Mouse (Mus musculus): ENCODE results near the gene AI182371. TPM values are rescaled to one million over a fixed set of nuclear protein-coding genes. Genes with fewer than 3 reads are reported as not detected.

Gene AI182371
- 0.22 and 0.52 TPM in 2 replicates for polyA plus RNA-seq (2015; fragmentation: Nextera tagmentation; extraction: Ambion mirVana)

- ATAC-seq (ENCODE audit: low read depth) = no peak
- no peak within 1 kb of the TSS for H3K9ac ChIP-seq
- H3K27me3 ChIP-seq = no peaks in the 10 kb centered on the region
- H3K9me3 ChIP-seq = no peaks in the 10 kb centered on the region
- no peak within 1 kb of the TSS for H3K4me3 ChIP-seq
- H3K27ac ChIP-seq (replicated peaks) = no peak within 1 kb of the TSS
- H3K4me1 ChIP-seq (replicated peaks) = no peaks in the 10 kb centered on the region
- WGBS = 95% methylated on average over 3 of the region's 3 CpGs
- no peaks in the 10 kb centered on the region for H3K36me3 ChIP-seq
- no peak within 1 kb of the TSS for H3K4me2 ChIP-seq
Observed at GRCm38 (mm10) chr2:35101443-35101842, at the start of gene AI182371. Gene AI182371, minus strand, starts transcription at chr2:35101543.

- WGBS = 96% methylated on average over 10 of the region's 10 CpGs
- Histone ChIP-seq H3K4me2 (no peak overlapping the region), H3K4me1 (replicated peaks) (no peaks in the 10 kb centered on the region), H3K9me3 (no peaks in the 10 kb centered on the region), H3K4me3 (no peak overlapping the region), H3K36me3 (peaks cover 95% of the 10 kb centered on the region), H3K27me3 (no peaks in the 10 kb centered on the region), H3K27ac (replicated peaks) (no peak overlapping the region), H3K9ac (no peak overlapping the region)
- no peak for ATAC-seq (ENCODE audit: low read depth)
Observed at GRCm38 (mm10) chr2:35148806-35149205, 47.5 kb upstream of the AI182371 start.

- H3K4me1 ChIP-seq (replicated peaks) = no peaks in the 10 kb centered on the region
- no peak overlapping the region for H3K4me3 ChIP-seq
- no peak overlapping the region for H3K4me2 ChIP-seq
- H3K9ac ChIP-seq = no peak overlapping the region
- no peaks in the 10 kb centered on the region for H3K27me3 ChIP-seq
- ATAC-seq (ENCODE audit: low read depth) = no peak
- no peak overlapping the region for H3K27ac ChIP-seq (replicated peaks)
- H3K9me3 ChIP-seq = no peaks in the 10 kb centered on the region
- 92% methylated on average over 3 of the region's 3 CpGs for WGBS
- H3K36me3 ChIP-seq = peaks cover 84% of the 10 kb centered on the region
Observed at GRCm38 (mm10) chr2:35141673-35142072, 40.3 kb upstream of the AI182371 start.

- Histone ChIP-seq H3K9ac (no peak overlapping the region), H3K4me1 (replicated peaks) (no peaks in the 10 kb centered on the region), H3K9me3 (no peaks in the 10 kb centered on the region), H3K4me2 (no peak overlapping the region), H3K4me3 (no peak overlapping the region), H3K27me3 (no peaks in the 10 kb centered on the region), H3K36me3 (peaks cover 72% of the 10 kb centered on the region), H3K27ac (replicated peaks) (no peak overlapping the region)
- no peak for ATAC-seq (ENCODE audit: low read depth)
- WGBS = 92% methylated on average over 1 of the region's 1 CpGs
Observed at GRCm38 (mm10) chr2:35138576-35138975, 37.2 kb upstream of the AI182371 start.

GRCm38 (mm10) chr2:35133891-35134290 is 32.5 kb upstream of the AI182371 start:
- Histone ChIP-seq H3K27ac (replicated peaks) (no peak overlapping the region), H3K9ac (no peak overlapping the region), H3K4me1 (replicated peaks) (peaks cover 17% of the 10 kb centered on the region), H3K4me3 (no peak overlapping the region), H3K27me3 (no peaks in the 10 kb centered on the region), H3K9me3 (no peaks in the 10 kb centered on the region), H3K4me2 (no peak overlapping the region), H3K36me3 (peaks cover 45% of the 10 kb centered on the region)
- WGBS = 66% methylated on average over 5 of the region's 5 CpGs
- ATAC-seq (ENCODE audit: low read depth) = no peak

GRCm38 (mm10) chr2:35132662-35133055 is 31.3 kb upstream of the AI182371 start:
- no peak for ATAC-seq (ENCODE audit: low read depth)
- Histone ChIP-seq H3K4me2 (peak overlapping the region; percentile 54), H3K9me3 (no peaks in the 10 kb centered on the region), H3K4me1 (replicated peaks) (peaks cover 17% of the 10 kb centered on the region), H3K27me3 (no peaks in the 10 kb centered on the region), H3K27ac (replicated peaks) (peak overlapping the region; percentile 65; the same call in 1 of the 2 replicates), H3K4me3 (peak overlapping the region; percentile 42), H3K36me3 (peaks cover 43% of the 10 kb centered on the region), H3K9ac (peak overlapping the region; percentile 60)
- WGBS = 16% methylated on average over 5 of the region's 5 CpGs

- peak overlapping the region; percentile 42 for H3K4me3 ChIP-seq
- peak overlapping the region; percentile 54 for H3K4me2 ChIP-seq
- under 1% methylated on average over 21 of the region's 21 CpGs for WGBS
- no peaks in the 10 kb centered on the region for H3K9me3 ChIP-seq
- peaks cover 43% of the 10 kb centered on the region for H3K36me3 ChIP-seq
- no peaks in the 10 kb centered on the region for H3K27me3 ChIP-seq
- H3K9ac ChIP-seq = peak overlapping the region; percentile 60
- ATAC-seq (ENCODE audit: low read depth) = peak; percentile 98
- peak overlapping the region; percentile 65; the same call in 1 of the 2 replicates for H3K27ac ChIP-seq (replicated peaks)
- peaks cover 17% of the 10 kb centered on the region for H3K4me1 ChIP-seq (replicated peaks)
Observed at GRCm38 (mm10) chr2:35131991-35132661, 30.8 kb upstream of the AI182371 start.

GRCm38 (mm10) chr2:35131491-35131890 is 30.1 kb upstream of the AI182371 start:
- ATAC-seq (ENCODE audit: low read depth) = no peak

GRCm38 (mm10) chr2:35124716-35125115 is 23.4 kb upstream of the AI182371 start:
- no peak overlapping the region for H3K4me3 ChIP-seq
- no peaks in the 10 kb centered on the region for H3K27me3 ChIP-seq
- no peaks in the 10 kb centered on the region for H3K9me3 ChIP-seq
- no peak overlapping the region for H3K4me2 ChIP-seq
- peaks cover 57% of the 10 kb centered on the region for H3K36me3 ChIP-seq
- WGBS = 79% methylated on average over 7 of the region's 7 CpGs
- no peak for ATAC-seq (ENCODE audit: low read depth)
- H3K27ac ChIP-seq (replicated peaks) = no peak overlapping the region
- no peak overlapping the region for H3K9ac ChIP-seq
- H3K4me1 ChIP-seq (replicated peaks) = no peaks in the 10 kb centered on the region

More at GRCm38 (mm10) chr2:35131491-35131890, 30.1 kb upstream of the AI182371 start:
- peak overlapping the region; percentile 54 for H3K4me2 ChIP-seq
- H3K9ac ChIP-seq = no peak overlapping the region; the same call in 1 of the 2 replicates
- no peaks in the 10 kb centered on the region for H3K9me3 ChIP-seq
- H3K4me1 ChIP-seq (replicated peaks) = peaks cover 17% of the 10 kb centered on the region
- no peak overlapping the region for H3K27ac ChIP-seq (replicated peaks)
- no peaks in the 10 kb centered on the region for H3K27me3 ChIP-seq
- peaks cover 39% of the 10 kb centered on the region for H3K36me3 ChIP-seq
- H3K4me3 ChIP-seq = peak overlapping the region; percentile 42; the same call in 1 of the 2 replicates

GRCm38 (mm10) chr2:35110521-35110920 is 9.2 kb upstream of the AI182371 start:
- Histone ChIP-seq H3K4me1 (replicated peaks) (peaks cover 7% of the 10 kb centered on the region), H3K27me3 (no peaks in the 10 kb centered on the region), H3K9me3 (no peaks in the 10 kb centered on the region), H3K36me3 (0 out of 2 replicates have a peak, but pooled peaks cover under 1% of the 10 kb centered on the region), H3K27ac (replicated peaks) (no peak overlapping the region), H3K4me2 (peak overlapping the region; percentile 69), H3K9ac (no peak overlapping the region), H3K4me3 (no peak overlapping the region)
- ATAC-seq (ENCODE audit: low read depth) = no peak
- whole genome bisulfite sequencing = 87% methylated on average over 2 of the region's 2 CpGs

- H3K4me1 ChIP-seq (replicated peaks) = peaks cover 7% of the 10 kb centered on the region
- peak overlapping the region; percentile 89 for H3K27ac ChIP-seq (replicated peaks)
- H3K9me3 ChIP-seq = no peaks in the 10 kb centered on the region
- peak overlapping the region; percentile 78 for H3K4me3 ChIP-seq
- no peaks in the 10 kb centered on the region for H3K36me3 ChIP-seq
- 1% methylated on average over 13 of the region's 13 CpGs for WGBS
- peak; percentile 10; the same call in 1 of the 2 replicates for ATAC-seq (ENCODE audit: low read depth)
- peak overlapping the region; percentile 86 for H3K9ac ChIP-seq
- no peaks in the 10 kb centered on the region for H3K27me3 ChIP-seq
- H3K4me2 ChIP-seq = peak overlapping the region; percentile 69
Observed at GRCm38 (mm10) chr2:35109924-35110304, 8.6 kb upstream of the AI182371 start.

- Histone ChIP-seq H3K4me3 (peak within 1 kb of the TSS; percentile 78), H3K4me2 (peak within 1 kb of the TSS; percentile 69), H3K9ac (peak within 1 kb of the TSS; percentile 86), H3K36me3 (no peaks in the 10 kb centered on the region), H3K9me3 (no peaks in the 10 kb centered on the region), H3K27me3 (no peaks in the 10 kb centered on the region), H3K4me1 (replicated peaks) (peaks cover 7% of the 10 kb centered on the region), H3K27ac (replicated peaks) (peak within 1 kb of the TSS; percentile 89)
- under 1% methylated on average over 60 of the region's 62 CpGs for WGBS
- peak; percentile 96 for ATAC-seq (ENCODE audit: low read depth)
Observed at GRCm38 (mm10) chr2:35109141-35109923, 8.0 kb upstream of the AI182371 start, which contains the start of gene Cntrl. Gene Cntrl, plus strand, starts transcription at chr2:35109492.
